Mouse (Mus musculus): ENCODE measurements at regions not wholly inside any gene's neighbourhood (a gene's known extent, or its start where the extent isn't known, plus 50 kb on each side); places are given as distances from the start of the nearest gene placed in this dataset.

- H3K9ac ChIP-seq (ENCODE audit: low read depth, low read length): no peak overlapping the region
- H3K27ac ChIP-seq (replicated peaks; ENCODE audit: low read depth, low read length): no peak overlapping the region
- no peaks in the 10 kb centered on the region for H3K36me3 ChIP-seq (ENCODE audit: control insufficient read depth, insufficient read depth, low read length)
- WGBS: 55% methylated on average over 3 of the region's 3 CpGs
- no peaks in the 10 kb centered on the region for H3K27me3 ChIP-seq (replicated peaks; ENCODE audit: control insufficient read depth, insufficient read depth, low read length)
- H3K4me2 ChIP-seq (ENCODE audit: low read depth, low read length): no peak overlapping the region
- DNase-seq (ENCODE audit: low spot score) (no peak), ATAC-seq (ENCODE audit: low read depth) (no peak)
- H3K9me3 ChIP-seq (ENCODE audit: control insufficient read depth, low read length): no peaks in the 10 kb centered on the region
- H3K4me3 ChIP-seq (ENCODE audit: low read depth, low read length): no peak overlapping the region
- no peaks in the 10 kb centered on the region for H3K4me1 ChIP-seq (ENCODE audit: control insufficient read depth, insufficient read depth, low read length)
Observed at GRCm38 (mm10) chr7:138567352-138567751, 169.8 kb upstream of the Tcerg1l start.

GRCm38 (mm10) chr7:138551629-138552028 lies 154.1 kb upstream of the Tcerg1l start:
- H3K36me3 ChIP-seq (ENCODE audit: control insufficient read depth, insufficient read depth, low read length): no peaks in the 10 kb centered on the region
- H3K9ac ChIP-seq (ENCODE audit: low read depth, low read length): no peak overlapping the region
- DNase-seq (ENCODE audit: low spot score) (no peak), ATAC-seq (ENCODE audit: low read depth) (no peak)
- 86% methylated on average over 10 of the region's 10 CpGs for WGBS
- H3K27me3 ChIP-seq (replicated peaks; ENCODE audit: control insufficient read depth, insufficient read depth, low read length): no peaks in the 10 kb centered on the region
- no peak overlapping the region for H3K4me2 ChIP-seq (ENCODE audit: low read depth, low read length)
- no peak overlapping the region for H3K4me3 ChIP-seq (ENCODE audit: low read depth, low read length)
- no peaks in the 10 kb centered on the region for H3K9me3 ChIP-seq (ENCODE audit: control insufficient read depth, low read length)
- H3K27ac ChIP-seq (replicated peaks; ENCODE audit: low read depth, low read length): no peak overlapping the region
- H3K4me1 ChIP-seq (ENCODE audit: control insufficient read depth, insufficient read depth, low read length): no peaks in the 10 kb centered on the region

- 68% methylated on average over 7 of the region's 7 CpGs for WGBS
- ATAC-seq (ENCODE audit: low read depth) (no peak), DNase-seq (ENCODE audit: low spot score) (no peak)
- H3K4me3 ChIP-seq (ENCODE audit: low read depth, low read length): no peak overlapping the region
- no peak overlapping the region for H3K9ac ChIP-seq (ENCODE audit: low read depth, low read length)
- H3K4me2 ChIP-seq (ENCODE audit: low read depth, low read length): no peak overlapping the region
- no peaks in the 10 kb centered on the region for H3K9me3 ChIP-seq (ENCODE audit: control insufficient read depth, low read length)
- no peaks in the 10 kb centered on the region for H3K4me1 ChIP-seq (ENCODE audit: control insufficient read depth, insufficient read depth, low read length)
- H3K27me3 ChIP-seq (replicated peaks; ENCODE audit: control insufficient read depth, insufficient read depth, low read length): no peaks in the 10 kb centered on the region
- no peaks in the 10 kb centered on the region for H3K36me3 ChIP-seq (ENCODE audit: control insufficient read depth, insufficient read depth, low read length)
- no peak overlapping the region for H3K27ac ChIP-seq (replicated peaks; ENCODE audit: low read depth, low read length)
Observed at GRCm38 (mm10) chr7:138547881-138548280, 150.4 kb upstream of the Tcerg1l start.

DNA sequence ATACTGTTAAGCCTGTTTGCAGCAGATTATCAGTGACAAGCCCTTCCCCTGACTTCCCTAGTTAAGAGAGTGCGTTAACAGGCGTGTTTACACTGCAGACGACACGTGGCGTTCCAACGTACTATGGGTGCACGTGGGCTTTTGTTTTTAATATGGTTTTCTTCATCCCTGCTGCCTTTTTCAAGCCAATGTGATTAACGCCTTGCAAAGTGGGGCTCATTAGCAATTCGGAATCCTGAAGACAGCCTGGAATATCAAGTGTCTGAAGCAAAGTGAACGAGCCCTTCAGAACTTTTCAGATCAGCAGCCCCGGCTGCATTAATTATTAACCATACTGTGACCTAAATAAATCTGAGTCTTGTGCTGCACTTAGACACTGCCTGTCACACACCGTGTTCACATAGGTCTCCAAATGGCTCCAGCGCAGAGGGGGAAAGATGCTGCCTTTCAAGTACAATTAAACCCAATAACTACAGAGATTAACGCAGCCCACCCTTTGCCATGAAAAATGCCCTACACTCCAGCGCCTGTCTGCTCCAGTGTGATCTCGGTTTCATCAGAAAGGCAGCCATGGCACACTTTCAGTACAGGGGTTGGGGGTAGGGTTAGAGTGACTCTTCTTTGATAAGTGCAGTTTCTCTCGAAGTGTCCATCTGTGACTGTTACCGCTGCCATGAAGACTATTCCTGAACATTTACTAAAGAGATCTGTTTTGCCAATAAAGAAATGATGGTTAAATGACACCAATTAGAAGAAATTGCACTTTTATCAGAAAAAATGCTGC lies 140.7 kb upstream of the Tcerg1l start:
- Histone ChIP-seq H3K9ac (ENCODE audit: low read depth, low read length) (no peak overlapping the region), H3K4me2 (ENCODE audit: low read depth, low read length) (no peak overlapping the region), H3K27ac (replicated peaks; ENCODE audit: low read depth, low read length) (no peak overlapping the region), H3K4me3 (ENCODE audit: low read depth, low read length) (no peak overlapping the region), H3K4me1 (ENCODE audit: control insufficient read depth, insufficient read depth, low read length) (no peaks in the 10 kb centered on the region), H3K27me3 (replicated peaks; ENCODE audit: control insufficient read depth, insufficient read depth, low read length) (no peaks in the 10 kb centered on the region), H3K36me3 (ENCODE audit: control insufficient read depth, insufficient read depth, low read length) (no peaks in the 10 kb centered on the region), H3K9me3 (ENCODE audit: control insufficient read depth, low read length) (no peaks in the 10 kb centered on the region)
- ATAC-seq (ENCODE audit: low read depth) (no peak), DNase-seq (ENCODE audit: low spot score) (no peak)
- 70% methylated on average over 18 of the region's 18 CpGs for WGBS

- Histone ChIP-seq H3K27ac (replicated peaks; ENCODE audit: low read depth, low read length) (no peak overlapping the region), H3K4me3 (ENCODE audit: low read depth, low read length) (no peak overlapping the region), H3K4me2 (ENCODE audit: low read depth, low read length) (no peak overlapping the region), H3K27me3 (replicated peaks; ENCODE audit: control insufficient read depth, insufficient read depth, low read length) (no peaks in the 10 kb centered on the region), H3K4me1 (ENCODE audit: control insufficient read depth, insufficient read depth, low read length) (no peaks in the 10 kb centered on the region), H3K36me3 (ENCODE audit: control insufficient read depth, insufficient read depth, low read length) (no peaks in the 10 kb centered on the region), H3K9ac (ENCODE audit: low read depth, low read length) (no peak overlapping the region), H3K9me3 (ENCODE audit: control insufficient read depth, low read length) (no peaks in the 10 kb centered on the region)
- 92% methylated on average over 2 of the region's 2 CpGs for WGBS
- no peak for ATAC-seq (ENCODE audit: low read depth)
- DNase-seq (ENCODE audit: low spot score): no peak
Observed at GRCm38 (mm10) chr7:138526143-138526542, 128.6 kb upstream of the Tcerg1l start.

DNA sequence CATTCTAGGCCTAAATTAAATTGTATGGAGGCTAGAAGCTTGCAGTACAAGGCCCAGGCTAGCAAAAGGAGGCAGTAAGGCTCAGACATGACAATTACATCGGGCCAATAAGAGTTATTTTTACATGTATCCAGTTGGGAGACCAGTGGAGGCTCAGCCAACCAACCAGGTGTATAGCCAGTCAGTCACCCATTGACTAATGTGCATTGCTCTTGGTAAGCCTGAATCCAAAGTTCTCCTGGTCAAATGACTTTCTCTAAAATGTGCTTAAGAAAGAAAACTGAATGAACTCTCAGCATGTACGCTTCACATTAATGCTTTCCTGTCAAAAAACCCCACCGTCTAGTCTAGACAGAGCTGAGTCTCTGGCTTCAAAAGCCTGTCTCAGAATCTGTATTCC lies 127.4 kb upstream of the Tcerg1l start:
- Histone ChIP-seq H3K9ac (ENCODE audit: low read depth, low read length) (no peak overlapping the region), H3K27me3 (replicated peaks; ENCODE audit: control insufficient read depth, insufficient read depth, low read length) (no peaks in the 10 kb centered on the region), H3K4me1 (ENCODE audit: control insufficient read depth, insufficient read depth, low read length) (no peaks in the 10 kb centered on the region), H3K9me3 (ENCODE audit: control insufficient read depth, low read length) (no peaks in the 10 kb centered on the region), H3K36me3 (ENCODE audit: control insufficient read depth, insufficient read depth, low read length) (no peaks in the 10 kb centered on the region), H3K4me3 (ENCODE audit: low read depth, low read length) (no peak overlapping the region), H3K4me2 (ENCODE audit: low read depth, low read length) (no peak overlapping the region), H3K27ac (replicated peaks; ENCODE audit: low read depth, low read length) (no peak overlapping the region)
- 84% methylated on average over 3 of the region's 3 CpGs for WGBS
- no peak for ATAC-seq (ENCODE audit: low read depth)
- DNase-seq (ENCODE audit: low spot score): no peak

DNA sequence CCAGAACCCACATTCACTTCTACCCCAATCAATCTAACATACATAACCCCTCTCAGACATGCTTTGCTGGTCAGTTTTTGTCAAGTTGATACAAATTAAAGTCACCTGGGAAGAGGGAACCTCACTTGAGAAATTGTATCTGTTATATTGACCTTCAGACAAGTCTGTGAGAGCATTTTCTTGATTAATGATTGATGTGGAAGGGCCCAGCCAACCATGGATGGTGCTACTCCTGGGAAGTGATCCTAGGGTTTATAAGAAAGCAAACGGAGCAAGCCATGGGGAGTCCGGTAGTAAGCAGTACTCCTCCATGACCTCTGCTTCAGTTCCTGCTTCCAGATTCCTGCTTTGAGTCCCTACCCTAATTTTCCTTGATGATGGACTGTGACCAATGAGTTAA lies 116.6 kb upstream of the Tcerg1l start:
- Histone ChIP-seq H3K4me2 (ENCODE audit: low read depth, low read length) (no peak overlapping the region), H3K9me3 (ENCODE audit: control insufficient read depth, low read length) (no peaks in the 10 kb centered on the region), H3K9ac (ENCODE audit: low read depth, low read length) (no peak overlapping the region), H3K4me3 (ENCODE audit: low read depth, low read length) (no peak overlapping the region), H3K36me3 (ENCODE audit: control insufficient read depth, insufficient read depth, low read length) (no peaks in the 10 kb centered on the region), H3K27ac (replicated peaks; ENCODE audit: low read depth, low read length) (no peak overlapping the region), H3K27me3 (replicated peaks; ENCODE audit: control insufficient read depth, insufficient read depth, low read length) (no peaks in the 10 kb centered on the region), H3K4me1 (ENCODE audit: control insufficient read depth, insufficient read depth, low read length) (no peaks in the 10 kb centered on the region)
- no peak for ATAC-seq (ENCODE audit: low read depth)
- 78% methylated on average over 2 of the region's 2 CpGs for WGBS
- DNase-seq (ENCODE audit: low spot score): no peak

GRCm38 (mm10) chr7:138505205-138505604 lies 107.7 kb upstream of the Tcerg1l start:
- Histone ChIP-seq H3K4me1 (ENCODE audit: control insufficient read depth, insufficient read depth, low read length) (no peaks in the 10 kb centered on the region), H3K27ac (replicated peaks; ENCODE audit: low read depth, low read length) (no peak overlapping the region), H3K4me3 (ENCODE audit: low read depth, low read length) (no peak overlapping the region), H3K9me3 (ENCODE audit: control insufficient read depth, low read length) (peaks cover 5% of the 10 kb centered on the region; the same call in 1 of the 2 replicates), H3K4me2 (ENCODE audit: low read depth, low read length) (no peak overlapping the region), H3K9ac (ENCODE audit: low read depth, low read length) (no peak overlapping the region), H3K27me3 (replicated peaks; ENCODE audit: control insufficient read depth, insufficient read depth, low read length) (no peaks in the 10 kb centered on the region), H3K36me3 (ENCODE audit: control insufficient read depth, insufficient read depth, low read length) (no peaks in the 10 kb centered on the region)
- WGBS: 90% methylated on average over 2 of the region's 2 CpGs
- no peak for ATAC-seq (ENCODE audit: low read depth)
- DNase-seq (ENCODE audit: low spot score): no peak

- Histone ChIP-seq H3K27me3 (replicated peaks; ENCODE audit: control insufficient read depth, insufficient read depth, low read length) (no peaks in the 10 kb centered on the region), H3K9ac (ENCODE audit: low read depth, low read length) (no peak overlapping the region), H3K36me3 (ENCODE audit: control insufficient read depth, insufficient read depth, low read length) (no peaks in the 10 kb centered on the region), H3K4me3 (ENCODE audit: low read depth, low read length) (no peak overlapping the region), H3K27ac (replicated peaks; ENCODE audit: low read depth, low read length) (no peak overlapping the region), H3K4me2 (ENCODE audit: low read depth, low read length) (no peak overlapping the region), H3K9me3 (ENCODE audit: control insufficient read depth, low read length) (peaks cover 5% of the 10 kb centered on the region; the same call in 1 of the 2 replicates), H3K4me1 (ENCODE audit: control insufficient read depth, insufficient read depth, low read length) (no peaks in the 10 kb centered on the region)
- DNase-seq (ENCODE audit: low spot score): no peak
- 60% methylated on average over 3 of the region's 3 CpGs for WGBS
- ATAC-seq (ENCODE audit: low read depth): no peak
Observed at GRCm38 (mm10) chr7:138503986-138504385, 106.5 kb upstream of the Tcerg1l start.

Measured in embryonic facial prominence, embryonic 14.5 days (tissue).